ENCODE assay signal across 8 mouse cellular contexts in genomic region chr3:87988068-87988467, GRCm38 (mm10). TPM values are rescaled to one million over a fixed set of nuclear protein-coding genes. Genes with fewer than 3 reads are reported as not detected.
DNase-seq lines count a peak whose midpoint lies in the region; ATAC-seq and TF ChIP-seq lines count a peak whose summit lies in the region.

No protein-coding gene starts in this region.

- peak; percentile 1; the same call in 1 of the 2 replicates for ATAC-seq in lung, embryonic 14.5 days (ENCODE audit: insufficient read depth)
- no peak for ATAC-seq in intestine, embryonic 15.5 days
- ATAC-seq in neural tube, embryonic 15.5 days (ENCODE audit: low FRiP score) = peak; percentile 19

- H3K9ac ChIP-seq in lung, embryonic 14.5 days = peak overlapping the region; percentile 24
- H3K9ac ChIP-seq in intestine, embryonic 15.5 days = peak overlapping the region; percentile 23
- peak overlapping the region; percentile 48 for H3K9ac ChIP-seq in neural tube, embryonic 15.5 days (replicated peaks)

- 8% methylated on average over 15 of the region's 15 CpGs for WGBS in lung, embryonic 14.5 days
- 5% methylated on average over 15 of the region's 15 CpGs for WGBS in intestine, embryonic 15.5 days
- 4% methylated on average over 15 of the region's 15 CpGs for WGBS in neural tube, embryonic 15.5 days

- TF ChIP-seq CTCF in lung, embryonic 14.5 days (IDR thresholded peaks at IDR 0.05; ENCODE audit: low read depth) = peak; percentile 31
- no peak for TF ChIP-seq CTCF in embryonic fibroblast, embryonic 13.5 days (IDR thresholded peaks at IDR 0.05; ENCODE audit: borderline replicate concordance, insufficient read depth, low read length)

- peaks cover 36% of the 10 kb centered on the region for H3K27me3 ChIP-seq in lung, embryonic 14.5 days (ENCODE audit: insufficient read depth, low read length)
- peaks cover 50% of the 10 kb centered on the region for H3K27me3 ChIP-seq in intestine, embryonic 15.5 days (replicated peaks)
- H3K27me3 ChIP-seq in neural tube, embryonic 15.5 days (replicated peaks) = peaks cover 17% of the 10 kb centered on the region

- no peaks in the 10 kb centered on the region for H3K9me3 ChIP-seq in lung, embryonic 14.5 days (ENCODE audit: low read depth, low read length)
- H3K9me3 ChIP-seq in intestine, embryonic 15.5 days = no peaks in the 10 kb centered on the region
- no peaks in the 10 kb centered on the region for H3K9me3 ChIP-seq in neural tube, embryonic 15.5 days (replicated peaks)

- H3K27ac ChIP-seq in lung, embryonic 14.5 days (ENCODE audit: low read depth) = no peak overlapping the region
- H3K27ac ChIP-seq in embryonic fibroblast, embryonic 13.5 days (ENCODE audit: insufficient read depth, low read length) = no peak overlapping the region
- H3K27ac ChIP-seq in intestine, embryonic 15.5 days = no peak overlapping the region
- H3K27ac ChIP-seq in neural tube, embryonic 15.5 days (replicated peaks) = peak overlapping the region; percentile 67

- no peak for DNase-seq in lung, embryonic 14.5 days
- no peak for DNase-seq in lung, postnatal 4 days
- no peak for DNase-seq in ovary, postnatal 10 days (ENCODE audit: low spot score)
- DNase-seq in layer of hippocampus, adult 18-20 months (ENCODE audit: low spot score in 2 of 2) = no peak
- DNase-seq in cerebellum, adult 18-20 months = no peak

- peaks cover 30% of the 10 kb centered on the region for H3K4me1 ChIP-seq in lung, embryonic 14.5 days (ENCODE audit: insufficient read depth)
- peaks cover 8% of the 10 kb centered on the region for H3K4me1 ChIP-seq in embryonic fibroblast, embryonic 13.5 days (ENCODE audit: control insufficient read depth, insufficient read depth, low read length)
- H3K4me1 ChIP-seq in intestine, embryonic 15.5 days (replicated peaks) = peaks cover 50% of the 10 kb centered on the region
- H3K4me1 ChIP-seq in neural tube, embryonic 15.5 days = peaks cover 53% of the 10 kb centered on the region

- H3K4me3 ChIP-seq in lung, embryonic 14.5 days (ENCODE audit: low read depth, low read length) = peak overlapping the region; percentile 30
- H3K4me3 ChIP-seq in embryonic fibroblast, embryonic 13.5 days (ENCODE audit: insufficient read depth, low read length) = peak overlapping the region; percentile 13; the same call in 1 of the 2 replicates
- H3K4me3 ChIP-seq in intestine, embryonic 15.5 days (replicated peaks) = peak overlapping the region; percentile 36
- peak overlapping the region; percentile 31 for H3K4me3 ChIP-seq in neural tube, embryonic 15.5 days (replicated peaks)

- TF ChIP-seq POLR2A in embryonic fibroblast, embryonic 13.5 days (IDR thresholded peaks at IDR 0.05; ENCODE audit: low read depth, low read length) = no peak

- peak overlapping the region; percentile 71 for H3K4me2 ChIP-seq in lung, embryonic 14.5 days
- peak overlapping the region; percentile 85 for H3K4me2 ChIP-seq in intestine, embryonic 15.5 days (replicated peaks)
- H3K4me2 ChIP-seq in neural tube, embryonic 15.5 days = peak overlapping the region; percentile 63

- no peaks in the 10 kb centered on the region for H3K36me3 ChIP-seq in lung, embryonic 14.5 days (ENCODE audit: insufficient read depth)
- no peaks in the 10 kb centered on the region for H3K36me3 ChIP-seq in intestine, embryonic 15.5 days
- H3K36me3 ChIP-seq in neural tube, embryonic 15.5 days = no peaks in the 10 kb centered on the region

RNA-seq across cellular contexts. Expression of gene Bcan, which starts 12.0 kb away (rescaled TPM):
- polyA plus RNA-seq in lung, embryonic 14.5 days (2014; fragmentation: Nextera tagmentation; extraction: Ambion mirVana) = not detected in 2 replicates
- polyA plus RNA-seq in embryonic fibroblast, embryonic 13.5 days (2011; ENCODE audit: insufficient read length, low read depth, missing spikeins) = 0.61 TPM in 1 of 2 replicates, not detected in the other
- 0.15 and 0.54 TPM in 2 replicates for polyA plus RNA-seq in intestine, embryonic 15.5 days (2015; fragmentation: Nextera tagmentation; extraction: Ambion mirVana)
- polyA plus RNA-seq in neural tube, embryonic 15.5 days (2015; fragmentation: Nextera tagmentation; extraction: Ambion mirVana) = 127 and 139 TPM in 2 replicates
- total RNA-seq in layer of hippocampus, adult 18-20 months (2021) = 100 to 1,000 TPM; 281 to 298 TPM

RNA-seq across cellular contexts. Expression of gene Nes, which starts 17.2 kb away (rescaled TPM):
- polyA plus RNA-seq in lung, embryonic 14.5 days (2014; fragmentation: Nextera tagmentation; extraction: Ambion mirVana) = 24.6 and 27.1 TPM in 2 replicates
- polyA plus RNA-seq in embryonic fibroblast, embryonic 13.5 days (2011; ENCODE audit: insufficient read length, low read depth, missing spikeins) = 25.7 and 71.2 TPM in 2 replicates
- polyA plus RNA-seq in intestine, embryonic 15.5 days (2015; fragmentation: Nextera tagmentation; extraction: Ambion mirVana) = 17.0 and 20.0 TPM in 2 replicates
- polyA plus RNA-seq in neural tube, embryonic 15.5 days (2015; fragmentation: Nextera tagmentation; extraction: Ambion mirVana) = 22.5 and 22.8 TPM in 2 replicates
- total RNA-seq in layer of hippocampus, adult 18-20 months (2021) = 1 to 10 TPM; 3.6 to 4.7 TPM

RNA-seq across cellular contexts. Expression of gene Hapln2, which starts 39.3 kb away (rescaled TPM):
- not detected in 2 replicates for polyA plus RNA-seq in lung, embryonic 14.5 days (2014; fragmentation: Nextera tagmentation; extraction: Ambion mirVana)
- polyA plus RNA-seq in embryonic fibroblast, embryonic 13.5 days (2011; ENCODE audit: insufficient read length, low read depth, missing spikeins) = not detected in 2 replicates
- not detected in 2 replicates for polyA plus RNA-seq in intestine, embryonic 15.5 days (2015; fragmentation: Nextera tagmentation; extraction: Ambion mirVana)
- 0.34 and 0.90 TPM in 2 replicates for polyA plus RNA-seq in neural tube, embryonic 15.5 days (2015; fragmentation: Nextera tagmentation; extraction: Ambion mirVana)
- total RNA-seq in layer of hippocampus, adult 18-20 months (2021) = 10 to 100 TPM; 33.0 to 33.4 TPM

RNA-seq across cellular contexts. Expression of gene Crabp2, which starts 39.6 kb away (rescaled TPM):
- polyA plus RNA-seq in lung, embryonic 14.5 days (2014; fragmentation: Nextera tagmentation; extraction: Ambion mirVana) = 7.7 and 10.3 TPM in 2 replicates
- polyA plus RNA-seq in embryonic fibroblast, embryonic 13.5 days (2011; ENCODE audit: insufficient read length, low read depth, missing spikeins) = 80.0 and 99.8 TPM in 2 replicates
- 7.0 and 8.2 TPM in 2 replicates for polyA plus RNA-seq in intestine, embryonic 15.5 days (2015; fragmentation: Nextera tagmentation; extraction: Ambion mirVana)
- polyA plus RNA-seq in neural tube, embryonic 15.5 days (2015; fragmentation: Nextera tagmentation; extraction: Ambion mirVana) = 81.1 and 86.0 TPM in 2 replicates
- 1 to 10 TPM; 1.4 to 2.6 TPM for total RNA-seq in layer of hippocampus, adult 18-20 months (2021)

RNA-seq across cellular contexts. Expression of gene Gpatch4, which starts 54.8 kb away (rescaled TPM):
- polyA plus RNA-seq in lung, embryonic 14.5 days (2014; fragmentation: Nextera tagmentation; extraction: Ambion mirVana) = 35.8 and 40.6 TPM in 2 replicates
- polyA plus RNA-seq in embryonic fibroblast, embryonic 13.5 days (2011; ENCODE audit: insufficient read length, low read depth, missing spikeins) = 20.1 and 23.3 TPM in 2 replicates
- polyA plus RNA-seq in intestine, embryonic 15.5 days (2015; fragmentation: Nextera tagmentation; extraction: Ambion mirVana) = 36.7 and 40.3 TPM in 2 replicates
- polyA plus RNA-seq in neural tube, embryonic 15.5 days (2015; fragmentation: Nextera tagmentation; extraction: Ambion mirVana) = 36.6 and 42.6 TPM in 2 replicates
- total RNA-seq in layer of hippocampus, adult 18-20 months (2021) = 10 to 100 TPM; 16.3 to 16.5 TPM

Comparison
In these comparisons a context has a peak if more than half of its experiments do, and no peak if none do; other contexts are left out.
1. RNA of gene Bcan, which starts 12.0 kb away (polyA plus RNA-seq): 127 to 139 TPM in neural tube, embryonic 15.5 days; 0.61 TPM in embryonic fibroblast, embryonic 13.5 days, 0.15 to 0.54 TPM in intestine, embryonic 15.5 days and not detected in lung, embryonic 14.5 days; every median in the first group is over 10 times any median in the second.
2. Peak in every context shown above with its lines, with median percentiles within 50 percentile points of each other: H3K4me2 ChIP-seq, H3K4me3 ChIP-seq and H3K9ac ChIP-seq.